In genomic region chr3:93306142-93306541, GRCm38 (mm10) we compare ENCODE assay signal across 16 mouse cellular contexts. TPM values are rescaled to one million over a fixed set of nuclear protein-coding genes. Genes with fewer than 3 reads are reported as not detected.
DNase-seq lines count a peak whose midpoint lies in the region; TF ChIP-seq lines count a peak whose summit lies in the region.
"Had no signal": no experiment of that assay in that cellular context is flagged by ENCODE, and none has a peak within 500 bp of the region (broad histone marks: within the 10 kb centered on the region; RNA-seq: fewer than 3 reads in every experiment).

No protein-coding gene starts in this region.

- no peak overlapping the region for H3K27ac ChIP-seq in CH12.LX (ENCODE audit: insufficient read depth, low read depth)
- no peak overlapping the region for H3K27ac ChIP-seq in cortical plate, adult 2 months (ENCODE audit: insufficient read depth, low read length)
- H3K27ac ChIP-seq: heart, embryonic 15.5 days; hindbrain, embryonic 15.5 days; liver, embryonic 13.5 days had no signal

- peak; percentile 22 to 69; a peak in 2 of 4 replicates for TF ChIP-seq CTCF in CH12.LX (conservative IDR thresholded peaks at IDR 0.05 in 1 of 2, IDR thresholded peaks at IDR 0.05 in 1 of 2; ENCODE audit: low read depth in 2 of 2, low read length in 2 of 2)
- peak; percentile 55; the same call in 1 of the 2 replicates for TF ChIP-seq CTCF in cortical plate, adult 2 months (IDR thresholded peaks at IDR 0.05; ENCODE audit: extremely low read depth, insufficient read depth, low read length)

- no peak for TF ChIP-seq EP300 in CH12.LX (IDR thresholded peaks at IDR 0.05; ENCODE audit: low read length)

- peak; percentile 61 for TF ChIP-seq RAD21 in CH12.LX (IDR thresholded peaks at IDR 0.05; ENCODE audit: low read depth, low read length)

- in situ Hi-C loops in CH12.LX (cut with MboI; ENCODE audit: low pct_ligation_motif_present, low pct_unique_long_range_greater_than_20kb, low sequenced_read_pairs), result loop anchor here (25.0 kb wide), 1 partner anchor 194 kb away; no protein-coding TSS in a partner anchor

- peak; percentile 7 to 26 for DNase-seq in kidney, postnatal 36 days
- no peak for DNase-seq in kidney, postnatal 25 days
- DNase-seq in 416B (ENCODE audit: low read depth) (peak; percentile 46), CH12.LX (ENCODE audit: extremely low read depth) (peak; percentile 20)
- no peak for DNase-seq in spleen, adult 12 weeks (ENCODE audit: low spot score)
- DNase-seq in cerebellum, adult 18-20 months, result no peak
- DNase-seq: cerebellum, postnatal 25 days; liver, embryonic 13.5 days; thymus, postnatal 36 days had no signal

- H3K9ac ChIP-seq in CH12.LX (ENCODE audit: insufficient read depth, low read depth), result no peak overlapping the region
- H3K9ac ChIP-seq: heart, embryonic 15.5 days; hindbrain, embryonic 15.5 days; liver, embryonic 13.5 days had no signal

- TF ChIP-seq POLR2A in CH12.LX (IDR thresholded peaks at IDR 0.05; ENCODE audit: low read depth, low read length), result no peak
- TF ChIP-seq POLR2A in cortical plate, adult 2 months (IDR thresholded peaks at IDR 0.05; ENCODE audit: extremely low read depth, insufficient read depth, low read length), result no peak

- no peak overlapping the region for H3K4me2 ChIP-seq in CH12.LX (ENCODE audit: insufficient read depth, low read depth, poor library complexity, severe bottlenecking)
- H3K4me2 ChIP-seq: heart, embryonic 15.5 days; hindbrain, embryonic 15.5 days; liver, embryonic 13.5 days had no signal

- peaks cover 4% of the 10 kb centered on the region for H3K9me3 ChIP-seq in CH12.LX (replicated peaks; ENCODE audit: low read length)
- H3K9me3 ChIP-seq: heart, embryonic 15.5 days; hindbrain, embryonic 15.5 days; liver, embryonic 13.5 days had no signal

- no peaks in the 10 kb centered on the region for H3K4me1 ChIP-seq in CH12.LX (ENCODE audit: control insufficient read depth in 1 of 2, insufficient read depth in 2 of 2)
- no peaks in the 10 kb centered on the region for H3K4me1 ChIP-seq in cortical plate, adult 2 months (ENCODE audit: control insufficient read depth, insufficient read depth, low read length)
- H3K4me1 ChIP-seq: heart, embryonic 15.5 days; hindbrain, embryonic 15.5 days; liver, embryonic 13.5 days; megakaryocyte, embryonic 14.5 days had no signal

- H3K27me3 ChIP-seq in CH12.LX (replicated peaks), result no peaks in the 10 kb centered on the region
- H3K27me3 ChIP-seq: heart, embryonic 15.5 days; hindbrain, embryonic 15.5 days; liver, embryonic 13.5 days; megakaryocyte, embryonic 14.5 days had no signal

- no peaks in the 10 kb centered on the region for H3K79me2 ChIP-seq in CH12.LX (replicated peaks; ENCODE audit: control insufficient read depth, extremely low read depth, insufficient read depth, poor library complexity, severe bottlenecking)

- no peak overlapping the region for H3K4me3 ChIP-seq in CH12.LX (replicated peaks in 1 of 3; ENCODE audit: low read depth in 2 of 3, low read length in 2 of 3, poor library complexity in 1 of 3)
- H3K4me3 ChIP-seq in cortical plate, adult 2 months (ENCODE audit: insufficient read depth, low read length), result no peak overlapping the region
- H3K4me3 ChIP-seq: heart, embryonic 15.5 days; hindbrain, embryonic 15.5 days; liver, embryonic 13.5 days; megakaryocyte, embryonic 14.5 days; myocyte had no signal

- dilution Hi-C loops in CH12.LX (cut with MboI; ENCODE audit: extremely low pct_ligation_motif_present, extremely low pct_unique_long_range_greater_than_20kb, low sequenced_read_pairs), result no loop called here

- H3K36me3 ChIP-seq in CH12.LX (replicated peaks in 1 of 2; ENCODE audit: control insufficient read depth in 1 of 2, insufficient read depth in 1 of 2, low read length in 1 of 2), result no peaks in the 10 kb centered on the region
- H3K36me3 ChIP-seq: heart, embryonic 15.5 days; hindbrain, embryonic 15.5 days; liver, embryonic 13.5 days had no signal

TF ChIP-seq in CH12.LX, 34 proteins besides CTCF, POLR2A, EP300 and RAD21:
- TF ChIP-seq ZC3H11A (IDR thresholded peaks at IDR 0.05; ENCODE audit: low read depth, low read length) (no peak), MXI1 (IDR thresholded peaks at IDR 0.05; ENCODE audit: low read depth, low read length) (no peak), JUND (conservative IDR thresholded peaks at IDR 0.05; ENCODE audit: low read depth, low read length) (no peak), MAZ (IDR thresholded peaks at IDR 0.05; ENCODE audit: low read depth, low read length) (no peak), RCOR1 (conservative IDR thresholded peaks at IDR 0.05; ENCODE audit: low read depth, low read length) (no peak), SMC3 (IDR thresholded peaks at IDR 0.05; ENCODE audit: low read depth, low read length) (peak; percentile 63), CHD2 (IDR thresholded peaks at IDR 0.05; ENCODE audit: low read length) (no peak), GABPA (IDR thresholded peaks at IDR 0.05; ENCODE audit: insufficient replicate concordance, low read depth, low read length) (no peak)

RNA-seq across cellular contexts. Expression of gene Hrnr, which starts 13.4 kb away (rescaled TPM):
- total RNA-seq in CH12.LX (2012; rRNA removed) (not detected in 2 replicates), CH12.LX (2014; rRNA removed) (not detected in 2 replicates)
- not detected in 2 replicates for polyA plus RNA-seq in CH12.LX (2012; ENCODE audit: insufficient read length, low read depth)
- 0.02 TPM in 2 replicates for polyA plus RNA-seq in cortical plate, adult 2 months (2012; rRNA removed)
- total RNA-seq: left cerebral cortex, postnatal 10 days had no signal
- polyA plus RNA-seq: liver, embryonic 13.5 days; myocyte; stomach, embryonic 14.5 days had no signal

RNA-seq across cellular contexts. Expression of gene Flg, which starts 32.8 kb away (rescaled TPM):
- not detected in 2 replicates for total RNA-seq in CH12.LX (2012; rRNA removed)
- not detected in 2 replicates for total RNA-seq in CH12.LX (2014; rRNA removed)
- polyA plus RNA-seq in CH12.LX (2012; ENCODE audit: insufficient read length, low read depth), result not detected in 2 replicates
- not detected in 2 replicates for polyA plus RNA-seq in cortical plate, adult 2 months (2012; rRNA removed)
- total RNA-seq: left cerebral cortex, postnatal 10 days had no signal
- polyA plus RNA-seq: heart, embryonic 15.5 days; hindbrain, embryonic 15.5 days; liver, embryonic 13.5 days; myocyte had no signal

Comparison
In these comparisons a context has a peak if more than half of its experiments do, and no peak if none do; other contexts are left out.
1. DNase-seq: peak in kidney, postnatal 36 days (2 of 2), 416B (single experiment) and CH12.LX (single experiment); none in kidney, postnatal 25 days (0 of 2), spleen, adult 12 weeks (single experiment) and cerebellum, adult 18-20 months (0 of 2).